Mouse (Mus musculus) kidney, postnatal 14 days (tissue): ENCODE results near the gene Rrp12.
"Not testable (repeated sequence)": the region's sequence is repeated elsewhere in the genome, so short reads cannot be mapped to it uniquely, and the experiment has no call there.

Source experiments
- DNase-seq: peaks from one replicate; pipeline ENCODE4 v3.0.0; 2022; ENCODE audit warnings: mixed read lengths

The Rrp12 gene

GRCm38 (mm10) chr19:41847992-41848851 lies 47.8 kb downstream of the Rrp12 start, which contains the start of gene Frat2:
TSS of gene Frat2 (minus strand) at chr19:41848132.
- peak; percentile 92 for DNase-seq

- DNase-seq, result not testable (repeated sequence)
These were observed 48.4 kb downstream of the Rrp12 start for GRCm38 (mm10) chr19:41847614-41847991.

- DNase-seq, result peak; percentile 60
These were observed 48.8 kb downstream of the Rrp12 start for GRCm38 (mm10) chr19:41847091-41847581.

- peak; percentile 14 for DNase-seq
These were observed 49.4 kb downstream of the Rrp12 start for GRCm38 (mm10) chr19:41846366-41847090.

- DNase-seq, result no peak
These were observed 51.6 kb downstream of the Rrp12 start for GRCm38 (mm10) chr19:41844345-41844744.

GRCm38 (mm10) chr19:41842706-41843105 lies 53.3 kb downstream of the Rrp12 start:
- DNase-seq, result no peak

- DNase-seq, result no peak
These were observed 53.8 kb downstream of the Rrp12 start for GRCm38 (mm10) chr19:41842196-41842595.

GRCm38 (mm10) chr19:41841105-41841750 lies 54.7 kb downstream of the Rrp12 start:
- no peak for DNase-seq

- DNase-seq, result no peak
These were observed 56.3 kb downstream of the Rrp12 start for GRCm38 (mm10) chr19:41839685-41840084.

GRCm38 (mm10) chr19:41838808-41839207 lies 57.2 kb downstream of the Rrp12 start:
- DNase-seq, result no peak

GRCm38 (mm10) chr19:41837917-41838261 lies 58.1 kb downstream of the Rrp12 start:
- no peak for DNase-seq

- DNase-seq, result no peak
These were observed 58.6 kb downstream of the Rrp12 start for GRCm38 (mm10) chr19:41837194-41837916.

GRCm38 (mm10) chr19:41836719-41837118 lies 59.3 kb downstream of the Rrp12 start:
- DNase-seq, result no peak

- no peak for DNase-seq
These were observed 60.2 kb downstream of the Rrp12 start for GRCm38 (mm10) chr19:41835816-41836215.

- no peak for DNase-seq
These were observed 60.6 kb downstream of the Rrp12 start for GRCm38 (mm10) chr19:41835407-41835806.

GRCm38 (mm10) chr19:41832501-41833201 lies 63.3 kb downstream of the Rrp12 start:
- no peak for DNase-seq

- no peak for DNase-seq
These were observed 64.1 kb downstream of the Rrp12 start for GRCm38 (mm10) chr19:41831718-41832391.

GRCm38 (mm10) chr19:41831101-41831570 lies 64.8 kb downstream of the Rrp12 start:
- peak; percentile 36 for DNase-seq

- peak; percentile 31 for DNase-seq
These were observed 65.6 kb downstream of the Rrp12 start for GRCm38 (mm10) chr19:41830106-41831031.
